29 mouse cellular contexts compared by ENCODE assay signal in the genomic region with DNA sequence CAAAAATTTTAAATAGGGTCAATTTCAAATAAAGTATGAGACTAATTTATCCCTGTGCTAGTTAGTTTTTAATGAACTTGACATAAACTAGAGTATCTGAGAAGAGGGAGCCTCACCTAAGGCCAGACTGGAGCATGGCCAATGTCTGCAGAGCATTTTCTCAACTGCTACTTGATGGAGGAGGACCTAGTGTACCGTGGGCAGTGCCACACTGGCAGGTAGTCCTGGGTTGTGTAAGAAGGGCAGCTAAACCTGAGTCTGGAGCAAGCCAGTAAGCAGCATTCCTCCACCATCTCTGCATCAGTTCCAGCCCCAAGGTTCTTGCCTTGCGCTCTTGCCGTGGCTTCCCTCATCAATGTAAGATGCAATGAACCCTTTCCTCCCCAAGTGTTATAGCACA.
"Had no signal": no experiment of that assay in that cellular context is flagged by ENCODE, and none has a peak within 500 bp of the region (broad histone marks: within the 10 kb centered on the region; RNA-seq: fewer than 3 reads in every experiment).

No protein-coding gene starts in this region.

- H3K27me3 ChIP-seq: embryonic facial prominence, embryonic 12.5 days; embryonic facial prominence, embryonic 15.5 days; forebrain, embryonic 12.5 days; forebrain, embryonic 15.5 days had no signal

- H3K27ac ChIP-seq: embryonic facial prominence, embryonic 10.5 days; embryonic facial prominence, embryonic 12.5 days; embryonic facial prominence, embryonic 13.5 days; embryonic facial prominence, embryonic 15.5 days; forebrain, embryonic 10.5 days; forebrain, embryonic 12.5 days; forebrain, embryonic 15.5 days; gastrocnemius, adult 2 months; heart, adult 2 months; heart, embryonic 10.5 days had no signal

- H3K9me3 ChIP-seq: embryonic facial prominence, embryonic 10.5 days; embryonic facial prominence, embryonic 12.5 days; embryonic facial prominence, embryonic 13.5 days; embryonic facial prominence, embryonic 15.5 days; forebrain, embryonic 10.5 days; forebrain, embryonic 12.5 days; forebrain, embryonic 15.5 days; heart, embryonic 10.5 days had no signal

- H3K4me2 ChIP-seq: embryonic facial prominence, embryonic 12.5 days; embryonic facial prominence, embryonic 13.5 days; embryonic facial prominence, embryonic 15.5 days; forebrain, embryonic 12.5 days; forebrain, embryonic 15.5 days; heart, embryonic 11.5 days had no signal

- H3K4me3 ChIP-seq: embryonic facial prominence, embryonic 10.5 days; embryonic facial prominence, embryonic 12.5 days; embryonic facial prominence, embryonic 13.5 days; embryonic facial prominence, embryonic 15.5 days; erythroblast, embryonic 14.5 days; forebrain, embryonic 10.5 days; forebrain, embryonic 12.5 days; forebrain, embryonic 15.5 days; gastrocnemius, adult 2 months; heart, adult 2 months; heart, embryonic 10.5 days had no signal

- H3K9ac ChIP-seq: embryonic facial prominence, embryonic 12.5 days; embryonic facial prominence, embryonic 13.5 days; embryonic facial prominence, embryonic 15.5 days; forebrain, embryonic 12.5 days; forebrain, embryonic 15.5 days; forebrain, postnatal 0 days had no signal

- DNase-seq: cerebellum, adult 18-20 months; cerebellum, adult 8-10 months; cerebellum, adult 9-10 months; cerebellum, adult 9-11 months; cerebellum, postnatal 10 days; cerebellum, postnatal 14 days; cerebellum, postnatal 25 days; cerebellum, postnatal 36 days; embryo, embryonic 11 days; forebrain, postnatal 0 days; gastrocnemius, adult 2 months; gastrocnemius, postnatal 10 days; gastrocnemius, postnatal 14 days; gastrocnemius, postnatal 25 days; gastrocnemius, postnatal 36 days; heart, adult 18-20 months; heart, adult 2 months had no signal

- ATAC-seq: forebrain, embryonic 14.5 days; forebrain, embryonic 15.5 days; forebrain, embryonic 16.5 days; forebrain, postnatal 0 days had no signal
